Mouse (Mus musculus) stomach, postnatal 0 days (tissue): ENCODE data around the gene Zfp428. TPM values are rescaled to one million over a fixed set of nuclear protein-coding genes. Genes with fewer than 3 reads are reported as not detected.

Experiments
- ATAC-seq: fragments of 200-750 bp; cut with Nextera tagmentation; 2 replicates; pipeline ENCODE4 v1.8.0; 2017; ENCODE audit not compliant: low FRiP score, low TSS enrichment
- DNase-seq: peaks from one replicate; pipeline ENCODE4 v3.0.0-alpha.2; 2016; ENCODE audit warnings: low spot score
- H3K27ac ChIP-seq: fragments of 300-500 bp; sonication (generic); replicated peaks from 2 replicates; pipeline ENCODE4 v1.5.1; 2014; ENCODE audit warnings: mild to moderate bottlenecking, control low read depth
- H3K27me3 ChIP-seq: fragments of 300-500 bp; sonication (generic); 2 replicates; pipeline ENCODE4 v1.6.1; 2014; ENCODE audit warnings: low read length; ENCODE audit not compliant: control insufficient read depth, insufficient read depth
- H3K36me3 ChIP-seq: fragments of 300-500 bp; sonication (generic); 2 replicates; pipeline ENCODE4 v1.6.1; 2014; ENCODE audit warnings: low read length, mixed read lengths; ENCODE audit not compliant: control insufficient read depth, insufficient read depth
- H3K4me1 ChIP-seq: fragments of 300-500 bp; sonication (generic); replicated peaks from 2 replicates; pipeline ENCODE4 v1.6.1; 2014; ENCODE audit warnings: antibody characterized with exemption; ENCODE audit not compliant: control insufficient read depth, insufficient read depth
- H3K4me2 ChIP-seq: fragments of 300-500 bp; sonication (generic); replicated peaks from 2 replicates; pipeline ENCODE4 v1.6.1; 2014; ENCODE audit warnings: low read depth, mild to moderate bottlenecking, control low read depth, moderate library complexity
- H3K4me3 ChIP-seq: fragments of 300-500 bp; sonication (generic); 2 replicates; pipeline ENCODE4 v1.5.1; 2014; ENCODE audit warnings: low read depth, low read length, control low read depth
- H3K9ac ChIP-seq: fragments of 300-500 bp; sonication (generic); 2 replicates; pipeline ENCODE4 v1.6.1; 2014; ENCODE audit warnings: mild to moderate bottlenecking, low read length, control low read depth, mixed read lengths
- H3K9me3 ChIP-seq: fragments of 300-500 bp; sonication (generic); 2 replicates; pipeline ENCODE4 v1.6.1; 2016; ENCODE audit warnings: low read length; ENCODE audit not compliant: control insufficient read depth
- CTCF ChIP-seq: IDR thresholded peaks from 2 replicates; pipeline ENCODE4 v1.5.1; 2016; ENCODE audit warnings: antibody characterized with exemption, low read depth, mild to moderate bottlenecking, moderate library complexity
- EP300 ChIP-seq: optimal IDR thresholded peaks from 2 replicates; pipeline ENCODE3; 2016; ENCODE audit warnings: antibody characterized with exemption
- whole genome bisulfite sequencing: fragments of 180-500 bp; shearing (Covaris S2); extraction: QIAGEN DNeasy Blood & Tissue Kit; methylation state at CpG from one replicate; pipeline ENCODE4 v1.1.7; 2014; 5-methylcytosine and 5-hydroxymethylcytosine counted together
- polyA plus RNA-seq: library from polyadenylated mRNA; unstranded; fragments of >200 nt; fragmentation: Nextera tagmentation; extraction: Ambion mirVana; gene quantifications from 2 replicates; pipeline ENCODE4 v1.2.1, GENCODE M21; 2015

Gene Zfp428
- polyA plus RNA-seq, 1 experiment from 2014 or later: 13.6 TPM

DNA sequence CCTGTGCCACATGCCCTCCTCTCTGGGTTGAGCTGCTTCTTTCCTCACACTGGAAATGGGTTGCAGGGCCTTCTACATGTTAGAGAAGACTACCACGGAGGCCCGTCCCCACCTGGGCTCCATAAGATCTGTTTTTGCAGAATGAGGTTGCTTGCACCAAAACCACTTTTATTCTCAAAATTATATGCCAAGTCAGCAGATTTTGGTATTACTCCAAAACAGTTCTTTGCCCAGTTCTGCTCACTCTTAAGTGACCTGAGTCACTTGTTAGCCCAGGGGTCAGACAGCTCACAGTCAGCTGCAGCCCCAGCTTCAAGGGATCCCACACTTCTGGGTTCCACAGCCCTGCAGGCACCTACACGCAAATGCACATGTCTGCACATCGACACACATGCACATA lies 54.6 kb downstream of the Zfp428 start:
- no peaks in the 10 kb centered on the region for H3K9me3 ChIP-seq
- TF ChIP-seq EP300 (no peak), CTCF (no peak)
- no peaks in the 10 kb centered on the region for H3K4me1 ChIP-seq
- no peak overlapping the region for H3K4me2 ChIP-seq
- DNase-seq (no peak), ATAC-seq (no peak)
- no peaks in the 10 kb centered on the region for H3K27me3 ChIP-seq
- WGBS: 81% methylated on average over 4 of the region's 4 CpGs
- H3K27ac ChIP-seq: peak overlapping the region; percentile 58
- no peak overlapping the region for H3K9ac ChIP-seq
- no peak overlapping the region for H3K4me3 ChIP-seq
- peaks cover 2% of the 10 kb centered on the region; the same call in 1 of the 2 replicates for H3K36me3 ChIP-seq

DNA sequence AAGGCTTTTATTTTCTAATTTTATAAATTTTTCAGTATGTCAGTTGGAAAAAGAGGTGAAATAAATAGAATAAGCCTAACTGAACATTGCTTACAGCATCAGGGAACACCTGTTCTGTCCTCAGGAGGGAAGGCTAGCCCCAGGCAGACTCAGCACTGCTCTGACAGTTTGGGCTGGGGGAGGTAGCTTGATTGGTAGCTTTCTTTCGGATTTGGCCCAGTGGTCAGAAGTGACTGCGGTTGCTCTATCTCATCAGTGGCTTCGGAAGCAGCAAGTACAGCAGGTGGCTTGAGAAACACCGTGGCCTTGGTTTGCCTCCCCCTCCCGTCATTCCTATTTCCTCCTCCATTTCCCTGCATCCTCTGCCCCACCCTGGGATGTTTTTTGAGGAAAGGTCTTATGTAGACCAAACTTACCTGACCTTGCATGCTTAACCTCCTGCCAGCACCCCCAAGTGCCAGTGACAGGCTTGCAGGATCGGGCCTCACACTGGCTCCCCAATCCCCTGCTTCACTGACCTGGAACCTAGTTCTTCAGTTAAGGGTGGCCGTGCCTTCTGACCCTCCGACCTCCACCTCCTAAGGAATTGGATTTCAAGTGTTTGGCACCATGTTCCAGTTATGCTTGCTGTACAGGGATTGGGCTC lies 56.5 kb downstream of the Zfp428 start:
- WGBS: 87% methylated on average over 8 of the region's 8 CpGs
- no peak overlapping the region for H3K27ac ChIP-seq

DNA sequence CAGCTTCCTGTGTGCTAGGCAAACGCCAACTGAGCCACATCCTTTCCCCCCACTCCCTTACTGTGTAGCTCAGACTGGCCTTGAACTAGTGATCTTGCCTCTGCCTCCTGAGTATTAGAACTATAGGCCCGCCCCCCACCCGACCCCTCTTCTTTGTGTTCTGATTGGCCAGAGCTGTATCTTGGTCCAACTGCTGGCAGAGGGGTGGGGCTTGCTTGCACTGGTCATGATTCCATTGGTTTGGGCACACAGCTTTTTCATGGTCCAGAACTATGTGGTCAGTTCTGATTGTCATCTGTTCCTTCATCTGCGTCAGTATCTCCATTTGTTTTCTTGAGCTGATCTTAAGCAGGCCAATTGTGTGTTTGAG lies 57.0 kb downstream of the Zfp428 start:
- no peaks in the 10 kb centered on the region for H3K9me3 ChIP-seq
- no peak overlapping the region for H3K4me3 ChIP-seq
- no peak overlapping the region for H3K4me2 ChIP-seq
- TF ChIP-seq EP300 (no peak), CTCF (no peak)
- no peak overlapping the region for H3K27ac ChIP-seq
- WGBS: 78% methylated on average over 4 of the region's 4 CpGs
- H3K36me3 ChIP-seq: peaks cover 3% of the 10 kb centered on the region
- no peak for ATAC-seq
- H3K4me1 ChIP-seq: no peaks in the 10 kb centered on the region
- no peak for DNase-seq
- H3K27me3 ChIP-seq: no peaks in the 10 kb centered on the region
- H3K9ac ChIP-seq: no peak overlapping the region

More for the DNA sequence above, 56.5 kb downstream of the Zfp428 start:
- no peak overlapping the region for H3K4me2 ChIP-seq
- H3K4me1 ChIP-seq: no peaks in the 10 kb centered on the region
- no peaks in the 10 kb centered on the region for H3K27me3 ChIP-seq
- ATAC-seq: no peak
- H3K36me3 ChIP-seq: peaks cover 3% of the 10 kb centered on the region
- H3K9me3 ChIP-seq: no peaks in the 10 kb centered on the region
- H3K4me3 ChIP-seq: no peak overlapping the region
- TF ChIP-seq CTCF (no peak), EP300 (no peak)
- DNase-seq: no peak
- no peak overlapping the region for H3K9ac ChIP-seq

DNA sequence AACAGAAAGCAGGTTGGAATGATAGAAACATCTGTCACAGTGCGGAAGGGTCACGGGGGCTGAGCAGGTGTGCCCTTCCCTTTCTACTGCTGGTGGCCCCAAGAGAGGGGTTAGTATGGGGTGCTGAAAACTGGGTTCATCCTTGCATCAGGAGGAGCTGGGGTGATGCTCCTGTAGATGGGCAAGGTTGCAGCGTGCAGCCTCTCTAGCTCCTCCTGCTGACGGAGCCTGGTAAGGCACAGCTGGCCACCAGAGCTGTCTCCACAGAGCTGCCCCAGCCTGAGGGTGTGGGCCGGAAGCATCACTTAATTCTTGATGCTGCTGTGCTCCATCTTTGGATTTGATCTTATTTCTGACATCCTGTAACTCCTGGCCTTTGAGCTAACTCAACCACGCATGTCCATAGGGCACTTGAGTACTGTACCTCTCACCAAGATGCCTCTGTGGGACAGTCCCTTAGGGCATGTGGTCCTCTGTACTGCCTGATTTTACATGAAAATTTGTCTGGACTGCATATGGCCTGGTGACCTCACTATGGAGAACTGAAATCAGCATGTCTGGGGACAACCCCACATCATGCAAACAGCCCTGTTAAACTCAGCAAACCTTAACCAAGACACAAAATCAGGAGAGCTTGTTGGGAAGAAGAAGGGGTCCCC lies 57.9 kb downstream of the Zfp428 start:
- peak; percentile 82 for DNase-seq
- Histone ChIP-seq H3K27me3 (no peaks in the 10 kb centered on the region), H3K9ac (no peak overlapping the region), H3K9me3 (no peaks in the 10 kb centered on the region), H3K4me1 (no peaks in the 10 kb centered on the region), H3K36me3 (peaks cover 3% of the 10 kb centered on the region), H3K4me3 (no peak overlapping the region), H3K27ac (no peak overlapping the region), H3K4me2 (no peak overlapping the region)
- peak; percentile 55 for ATAC-seq
- 68% methylated on average over 6 of the region's 6 CpGs for WGBS
- TF ChIP-seq EP300 (no peak), CTCF (peak; percentile 89)

Other genes with a start within 250 kb of the Zfp428 start
- 4.3 TPM in 2 replicates for gene Zfp93, start 236.6 kb upstream of the Zfp428 start, polyA plus RNA-seq
- gene Zfp61, start 205.8 kb upstream of the Zfp428 start, polyA plus RNA-seq: 12.9 and 13.8 TPM in 2 replicates
- gene Zfp94, start 190.3 kb upstream of the Zfp428 start, polyA plus RNA-seq: 4.8 and 5.5 TPM in 2 replicates
- 0.15 and 0.42 TPM in 2 replicates for gene Tescl, start 173.1 kb upstream of the Zfp428 start, polyA plus RNA-seq
- 196 and 201 TPM in 2 replicates for gene Lypd5, start 157.8 kb upstream of the Zfp428 start, polyA plus RNA-seq
- gene Kcnn4, start 136.7 kb upstream of the Zfp428 start, polyA plus RNA-seq: 15.5 and 17.0 TPM in 2 replicates
- gene Smg9, start 107.4 kb upstream of the Zfp428 start, polyA plus RNA-seq: 14.1 and 14.4 TPM in 2 replicates
- 0.05 and 0.10 TPM in 2 replicates for gene Irgc1, start 54.7 kb upstream of the Zfp428 start, polyA plus RNA-seq
- gene Plaur, start 44.5 kb upstream of the Zfp428 start, polyA plus RNA-seq: 26.8 and 28.8 TPM in 2 replicates
- 3.4 and 4.5 TPM in 2 replicates for gene Cadm4, start 25.0 kb upstream of the Zfp428 start, polyA plus RNA-seq
- gene AC161166.1, start 5.4 kb downstream of the Zfp428 start, polyA plus RNA-seq: 0.07 and 0.10 TPM in 2 replicates
- gene Irgq, start 23.7 kb downstream of the Zfp428 start, polyA plus RNA-seq: 4.3 and 5.7 TPM in 2 replicates
- gene Pinlyp, start 39.1 kb downstream of the Zfp428 start, polyA plus RNA-seq: 61.2 and 62.9 TPM in 2 replicates
- 27.4 and 31.4 TPM in 2 replicates for gene Xrcc1, start 39.3 kb downstream of the Zfp428 start, polyA plus RNA-seq
- gene Ethe1, start 80.5 kb downstream of the Zfp428 start, polyA plus RNA-seq: 120 and 128 TPM in 2 replicates
- gene Zfp575, start 80.6 kb downstream of the Zfp428 start, polyA plus RNA-seq: 3.6 and 4.0 TPM in 2 replicates
- gene Phldb3, start 103.8 kb downstream of the Zfp428 start, polyA plus RNA-seq: 1.2 TPM in 2 replicates
- 277 and 306 TPM in 2 replicates for gene Lypd3, start 129.5 kb downstream of the Zfp428 start, polyA plus RNA-seq
- gene Tex101, start 169.7 kb downstream of the Zfp428 start, polyA plus RNA-seq: 0.15 TPM in 1 of 2 replicates, not detected in the other
- gene BC049730, start 202.2 kb downstream of the Zfp428 start, polyA plus RNA-seq: not detected in 2 replicates
- not detected in 2 replicates for gene Gm4763, start 219.9 kb downstream of the Zfp428 start, polyA plus RNA-seq